Mouse (Mus musculus): Measurements from ENCODE around the gene Cacna1c.

The Cacna1c gene

GRCm38 (mm10) chr6:118810834-118811233 is 385.4 kb downstream of the Cacna1c start:
- DNase-seq (ENCODE audit: low spot score in 2 of 2), result no peak

DNA sequence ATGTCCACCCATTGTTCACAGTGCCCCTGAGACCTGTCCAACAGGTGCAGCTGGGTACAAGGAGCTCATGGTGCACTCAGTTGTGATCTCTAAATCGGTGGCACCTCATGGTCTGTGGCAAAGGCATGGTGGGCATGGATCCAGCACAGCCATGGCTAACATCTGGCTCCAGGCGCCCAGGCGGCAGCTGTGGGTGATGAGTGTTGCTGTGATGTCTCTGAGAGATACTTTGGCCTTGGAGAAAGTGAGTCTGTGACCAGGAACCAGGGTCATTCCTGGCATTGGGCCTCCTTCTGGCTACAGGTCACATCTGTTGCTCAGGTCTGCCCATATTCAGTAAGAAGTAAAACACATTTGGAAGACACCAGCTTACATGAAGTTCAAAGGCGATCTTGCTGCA is 391.1 kb downstream of the Cacna1c start:
- no peak for DNase-seq (ENCODE audit: low spot score in 2 of 2)

DNA sequence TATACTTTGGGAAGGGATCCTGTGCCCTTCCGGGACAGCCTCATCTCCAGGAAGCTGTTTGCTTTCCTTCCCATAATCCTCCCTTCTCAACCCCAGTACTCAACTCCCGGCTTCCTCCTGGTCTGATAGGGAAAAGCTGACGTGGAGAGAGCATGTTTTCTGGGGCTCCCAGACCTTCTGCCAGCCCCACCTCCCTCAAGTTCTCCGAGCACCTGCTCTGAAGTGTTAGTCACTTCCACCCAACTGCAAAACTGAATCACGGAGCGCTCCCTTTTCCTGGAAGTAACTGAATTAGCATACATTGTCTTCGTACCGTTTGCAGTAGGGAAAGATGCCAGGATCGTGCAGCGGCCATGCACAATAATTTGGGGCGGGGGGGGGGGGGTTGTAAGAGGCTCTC is 393.9 kb downstream of the Cacna1c start:
- DNase-seq (ENCODE audit: low spot score in 2 of 2), result no peak

DNA sequence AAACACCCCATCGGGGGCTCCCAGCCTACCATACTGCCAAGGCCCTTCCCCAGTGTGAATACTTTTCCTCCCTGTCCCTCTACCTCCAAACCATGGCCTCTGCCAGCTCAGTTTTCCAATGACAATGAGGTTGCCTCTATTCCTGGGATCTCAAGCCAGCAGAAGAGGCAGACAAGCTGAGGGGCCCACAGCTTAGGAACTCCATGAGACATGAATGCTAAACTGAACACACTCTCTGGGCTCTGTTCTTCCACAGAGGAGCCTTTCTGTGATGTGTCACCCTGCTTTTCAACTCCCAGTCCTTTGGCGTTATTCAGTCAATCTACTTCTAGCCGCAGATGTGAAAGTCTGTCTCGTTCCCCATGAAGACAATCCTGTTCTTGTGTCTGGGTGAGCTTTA is 399.8 kb downstream of the Cacna1c start:
- no peak for DNase-seq (ENCODE audit: low spot score in 2 of 2)

DNA sequence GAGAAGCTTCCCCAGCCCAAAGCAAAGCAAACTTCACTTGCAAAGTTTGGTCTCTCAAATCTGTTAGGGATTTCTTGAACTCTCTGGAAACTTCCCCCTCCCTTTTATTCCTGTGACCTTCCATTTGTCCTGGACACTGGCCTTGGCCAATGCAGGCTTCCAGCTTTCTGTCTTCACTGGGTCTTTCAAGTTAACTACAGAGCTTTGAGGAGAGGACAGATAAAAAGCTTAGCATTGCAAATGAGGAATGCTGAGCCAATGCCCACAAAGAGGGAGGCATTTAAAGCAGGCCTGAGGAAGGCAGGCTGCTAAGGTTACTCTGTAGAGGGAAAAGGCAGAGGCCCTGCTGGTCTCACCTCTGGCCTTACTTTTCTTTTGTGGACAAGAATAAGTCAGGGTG is 400.5 kb downstream of the Cacna1c start:
- DNase-seq (ENCODE audit: low spot score in 2 of 2), result no peak

DNA sequence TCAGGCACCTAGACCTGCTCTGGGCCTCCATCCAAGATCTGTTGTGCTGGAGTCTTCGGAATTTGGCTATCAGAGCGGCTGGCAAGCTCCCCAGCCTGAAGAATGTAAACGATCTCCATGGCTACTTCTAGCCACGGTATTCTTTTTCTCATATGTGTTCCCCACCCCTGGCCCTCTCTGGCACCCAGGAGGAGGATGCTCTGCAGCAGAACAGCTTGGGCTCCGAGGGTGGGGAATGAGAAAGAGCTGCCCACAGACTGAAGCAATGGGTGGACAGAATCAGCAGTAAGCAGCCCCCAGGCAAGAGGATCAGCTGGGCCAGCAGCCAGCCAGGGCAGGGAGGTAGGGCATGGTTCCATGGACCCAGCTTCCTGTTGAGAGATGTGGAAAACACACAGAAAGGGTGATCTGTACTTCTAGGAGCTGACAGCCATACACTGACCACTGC is 404.3 kb downstream of the Cacna1c start:
- DNase-seq (ENCODE audit: low spot score in 2 of 2), result no peak

DNA sequence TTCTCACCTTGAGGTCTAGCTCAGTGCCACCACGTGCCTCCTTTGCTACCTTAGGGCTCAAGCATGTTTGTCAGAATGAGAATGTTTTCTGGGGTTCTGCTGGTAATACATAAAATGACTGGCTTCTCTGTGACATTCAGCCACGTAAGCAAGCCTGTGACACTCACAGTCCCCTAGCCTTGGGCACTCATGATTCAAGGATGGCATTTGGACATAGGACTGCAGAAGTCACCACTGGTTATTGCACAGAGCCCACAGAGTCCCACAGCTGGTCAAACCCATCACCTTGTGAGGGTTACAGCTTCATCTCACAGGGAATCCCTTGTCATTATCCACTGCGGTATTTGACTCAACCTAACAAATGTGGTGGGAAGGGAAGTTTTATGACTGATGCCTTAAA is 408.3 kb downstream of the Cacna1c start:
- no peak for DNase-seq (ENCODE audit: low spot score in 2 of 2)

DNA sequence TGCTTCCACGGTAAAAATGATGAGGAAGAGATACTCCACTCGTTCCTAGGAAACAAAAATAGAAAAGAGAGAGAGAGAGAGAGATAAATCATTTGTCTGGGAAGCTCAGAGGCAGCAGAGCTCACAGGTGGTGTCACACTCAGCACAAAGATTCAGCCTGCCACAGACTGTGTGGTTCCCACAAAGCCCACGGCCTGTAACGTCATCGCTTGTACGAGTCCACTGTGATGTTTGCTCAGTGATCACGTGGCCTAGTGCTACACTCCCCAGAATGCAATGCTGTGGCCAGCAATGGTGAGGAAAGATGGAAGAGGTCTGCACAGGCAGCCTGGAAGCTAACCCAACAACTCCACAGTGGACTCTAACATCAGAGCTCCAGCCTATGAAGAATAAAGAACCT is 415.9 kb downstream of the Cacna1c start:
- no peak for DNase-seq (ENCODE audit: low spot score in 2 of 2)

GRCm38 (mm10) chr6:118779201-118779600 is 417.0 kb downstream of the Cacna1c start:
- DNase-seq (ENCODE audit: low spot score in 2 of 2), result no peak

DNA sequence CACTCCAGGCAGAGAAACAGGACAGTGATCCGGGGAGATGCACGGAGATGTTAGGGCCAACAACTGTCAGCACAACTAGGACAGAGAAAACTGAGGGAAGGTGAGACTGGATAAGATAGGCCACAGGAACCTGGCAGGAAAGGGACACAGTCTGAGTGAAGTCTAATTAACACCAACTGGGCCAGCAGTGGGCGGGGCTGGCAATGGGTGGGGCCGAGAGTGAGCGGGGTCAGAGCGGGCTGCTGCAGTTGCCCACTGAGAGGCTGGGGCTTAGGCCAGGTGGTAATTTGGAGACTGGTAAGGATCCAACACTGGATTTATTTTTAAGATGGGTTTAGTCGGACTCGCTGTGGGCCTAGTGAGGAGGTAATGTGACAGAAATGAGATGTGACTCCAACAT is 418.8 kb downstream of the Cacna1c start:
- no peak for DNase-seq (ENCODE audit: low spot score in 2 of 2)

- DNase-seq (ENCODE audit: low spot score in 2 of 2), result no peak
Measured at GRCm38 (mm10) chr6:118776459-118776858, 419.8 kb downstream of the Cacna1c start.

- no peak for DNase-seq (ENCODE audit: low spot score in 2 of 2)
Measured at GRCm38 (mm10) chr6:118772581-118772980, 423.6 kb downstream of the Cacna1c start.

DNA sequence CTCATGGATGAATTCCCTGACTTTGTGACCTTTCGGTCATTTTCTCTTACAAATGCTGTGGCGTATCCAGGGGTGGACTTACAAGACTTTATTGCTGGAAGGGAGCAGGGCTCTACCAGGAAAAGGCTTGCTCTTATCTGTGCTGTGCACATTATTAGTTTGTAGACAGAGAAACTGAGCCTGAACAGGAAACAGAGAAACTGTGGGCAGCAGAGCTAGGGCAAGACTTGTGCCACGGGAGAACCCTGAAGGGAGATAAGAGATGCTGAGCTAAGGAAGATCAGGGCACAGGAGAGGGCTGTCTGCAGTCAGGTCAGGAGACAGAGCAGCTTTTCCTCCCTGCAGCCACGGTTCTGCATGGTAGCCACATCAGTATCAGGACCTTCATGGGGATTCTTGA is 425.1 kb downstream of the Cacna1c start:
- DNase-seq (ENCODE audit: low spot score in 2 of 2), result no peak

DNA sequence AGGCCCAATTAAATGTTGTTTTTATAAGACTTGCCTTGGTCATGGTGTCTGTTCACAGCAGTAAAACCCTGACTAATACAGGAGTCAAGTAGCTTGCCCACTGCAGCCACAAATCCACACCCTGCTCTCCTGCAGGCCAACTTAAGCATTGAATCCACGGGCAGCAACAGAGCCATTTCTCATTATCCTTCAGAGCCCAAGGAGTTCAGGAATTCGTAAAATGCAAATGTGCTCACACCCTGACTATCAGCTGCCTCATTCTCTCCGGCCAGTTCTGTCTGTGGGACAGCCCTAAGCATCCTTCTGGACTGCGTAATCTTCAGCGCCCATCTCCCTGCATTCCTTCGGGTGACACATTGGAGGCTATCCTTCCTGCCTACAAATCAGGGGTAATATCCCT is 425.8 kb downstream of the Cacna1c start:
- no peak for DNase-seq (ENCODE audit: low spot score in 2 of 2)

DNA sequence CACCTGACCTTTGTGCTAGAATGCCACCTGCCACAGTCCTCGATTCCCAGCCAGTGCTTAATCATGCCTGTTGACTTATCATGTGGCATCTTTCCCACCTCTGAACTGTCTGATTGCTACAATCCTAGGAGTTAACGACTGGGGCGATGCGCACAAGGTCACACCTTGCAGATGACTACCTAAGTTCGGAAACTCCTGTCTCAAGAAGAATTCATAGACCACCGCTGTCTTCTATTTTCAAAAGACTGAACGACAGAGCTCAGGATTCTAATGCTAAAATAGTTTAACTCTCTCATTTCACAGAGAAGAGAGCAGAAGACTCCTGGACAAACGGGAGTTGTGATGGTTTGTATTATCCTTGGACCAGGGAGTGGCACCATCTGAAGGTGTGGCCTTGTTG is 426.4 kb downstream of the Cacna1c start:
- no peak for DNase-seq (ENCODE audit: low spot score in 2 of 2)

DNA sequence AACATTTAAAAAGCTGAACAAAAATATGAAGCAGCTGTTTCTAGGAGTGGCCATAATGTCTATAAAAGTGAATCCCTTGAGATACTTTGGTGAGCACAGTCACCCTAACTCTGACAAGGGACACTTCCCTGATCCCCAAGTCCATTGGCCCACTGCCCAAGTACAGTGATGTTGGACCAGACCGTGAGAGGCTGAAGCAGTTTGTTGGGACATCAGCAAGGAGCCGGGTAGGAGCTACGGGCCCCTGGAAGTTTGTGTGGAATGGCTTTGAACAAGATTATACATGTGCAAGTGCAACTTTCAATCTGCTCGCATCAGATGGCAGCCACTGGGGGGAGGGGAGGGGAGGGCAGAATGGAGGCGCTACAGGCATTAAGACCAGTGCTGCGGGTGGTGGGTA is 428.5 kb downstream of the Cacna1c start:
- no peak for DNase-seq (ENCODE audit: low spot score in 2 of 2)

GRCm38 (mm10) chr6:118765261-118765660 is 431.0 kb downstream of the Cacna1c start:
- DNase-seq (ENCODE audit: low spot score in 2 of 2), result no peak

DNA sequence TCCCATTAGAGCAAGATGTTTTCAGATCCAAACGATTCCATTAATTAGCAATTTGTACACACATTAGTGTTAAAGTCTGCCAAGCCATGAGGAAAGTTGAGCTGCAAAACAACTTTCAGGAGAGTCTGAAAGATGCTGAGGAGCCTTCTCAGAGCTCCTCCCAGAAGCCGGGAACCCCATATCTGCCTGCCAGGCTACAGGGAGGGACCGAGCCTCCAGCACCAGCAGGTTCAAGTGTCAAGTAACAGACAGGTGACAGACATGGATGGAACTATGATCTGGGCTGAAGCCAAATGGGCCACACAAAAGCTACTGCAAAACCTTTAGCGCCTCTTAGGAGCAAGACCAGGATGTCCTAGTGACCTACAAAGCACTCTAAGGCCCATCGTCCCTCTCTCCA is 437.2 kb downstream of the Cacna1c start:
- DNase-seq (ENCODE audit: low spot score in 2 of 2), result no peak

GRCm38 (mm10) chr6:118758290-118758907 is 437.8 kb downstream of the Cacna1c start:
- no peak for DNase-seq (ENCODE audit: low spot score in 2 of 2)

DNA sequence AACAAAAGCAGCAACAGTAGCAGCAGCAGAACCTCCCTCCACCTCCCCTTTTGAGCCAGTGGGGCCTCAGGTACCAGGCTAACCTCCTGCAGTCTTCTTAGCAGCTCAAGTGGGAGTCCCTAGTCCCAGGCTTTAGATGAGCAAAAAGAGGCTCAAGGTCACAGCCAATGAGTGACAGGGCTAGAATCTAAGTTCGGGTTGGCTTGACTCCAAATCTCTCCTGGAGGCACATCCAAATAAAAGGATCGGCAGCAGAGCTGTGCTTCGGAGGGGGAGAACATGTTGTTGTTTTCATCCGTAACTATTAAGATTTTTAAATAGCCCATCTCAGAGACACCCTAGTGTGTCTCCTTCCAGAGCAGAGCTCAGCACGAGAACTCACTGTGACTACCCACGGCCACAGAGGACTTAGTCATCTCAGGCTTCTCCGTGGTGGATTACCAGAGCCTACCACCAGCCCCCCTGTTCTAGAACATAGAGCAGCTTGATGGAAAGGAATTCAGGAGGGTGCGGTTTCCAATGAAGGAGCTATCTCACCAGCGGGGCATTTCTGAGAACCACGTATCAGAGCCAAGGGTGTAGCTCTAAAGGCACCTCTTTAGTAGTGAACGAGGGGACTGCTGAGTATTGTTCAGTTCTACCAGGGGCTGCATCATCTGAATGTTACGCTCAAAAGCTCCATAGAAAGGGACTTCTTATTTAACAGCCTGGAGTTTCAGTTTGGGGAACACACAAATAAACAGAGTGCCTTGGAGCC is 438.5 kb downstream of the Cacna1c start:
- no peak for DNase-seq (ENCODE audit: low spot score in 2 of 2)

- no peak for DNase-seq (ENCODE audit: low spot score in 2 of 2)
Measured at GRCm38 (mm10) chr6:118756511-118756910, 439.7 kb downstream of the Cacna1c start.

DNA sequence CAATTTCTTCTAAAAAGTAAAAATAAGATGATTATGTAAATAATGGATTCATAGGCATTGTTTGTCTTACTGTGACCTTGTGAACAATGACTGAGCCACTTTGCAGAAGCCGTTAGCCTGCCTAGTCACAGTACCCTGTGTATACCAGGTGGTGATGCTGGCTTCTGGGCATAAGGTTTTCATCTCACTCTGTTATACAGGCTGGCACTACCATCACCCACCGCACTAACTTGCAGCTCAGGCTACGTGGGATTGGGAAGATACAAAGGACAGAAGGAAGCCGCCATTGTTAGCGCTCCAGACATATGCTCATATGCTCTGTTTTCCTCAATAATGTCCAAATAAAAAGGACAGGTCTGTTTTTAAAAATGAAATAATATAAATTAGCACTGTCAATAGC is 440.4 kb downstream of the Cacna1c start:
- DNase-seq (ENCODE audit: low spot score in 2 of 2), result no peak

DNA sequence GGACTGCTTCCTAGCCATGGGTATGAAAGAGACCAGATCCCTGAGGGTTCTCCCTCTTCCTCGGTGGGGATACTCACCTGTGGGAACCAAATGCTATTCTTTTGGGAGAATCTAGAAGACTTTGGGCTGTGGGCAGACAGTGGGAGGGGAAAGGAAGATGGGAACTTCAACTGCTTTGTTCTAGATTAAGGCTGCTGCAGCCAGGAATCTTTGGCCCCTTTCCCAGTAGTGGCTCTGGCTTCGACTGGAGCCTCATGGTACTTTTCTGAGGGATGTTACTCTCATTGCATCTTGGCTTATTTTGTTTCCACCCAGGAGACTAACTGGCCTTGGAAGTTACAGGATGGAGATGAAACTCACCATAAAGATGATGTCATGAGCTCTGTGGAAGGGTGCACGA is 441.8 kb downstream of the Cacna1c start:
- DNase-seq (ENCODE audit: low spot score in 2 of 2), result no peak

DNA sequence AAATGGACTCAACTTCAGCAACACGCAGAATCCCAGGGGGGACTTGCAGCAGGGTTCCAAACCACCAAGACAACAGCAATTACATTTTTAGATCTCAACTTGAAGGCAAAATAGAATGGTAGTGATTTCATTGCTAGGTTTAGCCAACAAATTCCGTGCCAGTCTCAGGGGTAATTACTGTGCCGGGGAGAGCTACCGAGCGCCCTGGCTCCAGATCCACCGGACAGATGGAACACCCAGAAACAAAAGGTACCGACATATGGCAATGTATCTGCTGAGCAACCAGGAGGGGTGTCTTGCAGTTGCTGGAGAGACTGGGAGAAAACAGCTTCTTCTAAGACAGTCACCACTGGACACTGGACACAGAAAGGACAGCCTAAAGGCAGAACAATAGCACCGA is 442.4 kb downstream of the Cacna1c start:
- DNase-seq (ENCODE audit: low spot score in 2 of 2), result no peak

Data from thymus, postnatal 10 days (tissue).